Mouse (Mus musculus): ENCODE measurements around the gene Sdha. TPM values are rescaled to one million over a fixed set of nuclear protein-coding genes. Genes with fewer than 3 reads are reported as not detected.
A peak's percentile ranks its signal among the peaks of the same experiment; 100 is the strongest.

The Sdha gene
- total RNA-seq (2015; ENCODE audit: low replicate concordance) (80.4 and 91.8 TPM in 2 replicates), total RNA-seq (2017; ENCODE audit: low replicate concordance) (94.1 and 108 TPM in 2 replicates)

DNA sequence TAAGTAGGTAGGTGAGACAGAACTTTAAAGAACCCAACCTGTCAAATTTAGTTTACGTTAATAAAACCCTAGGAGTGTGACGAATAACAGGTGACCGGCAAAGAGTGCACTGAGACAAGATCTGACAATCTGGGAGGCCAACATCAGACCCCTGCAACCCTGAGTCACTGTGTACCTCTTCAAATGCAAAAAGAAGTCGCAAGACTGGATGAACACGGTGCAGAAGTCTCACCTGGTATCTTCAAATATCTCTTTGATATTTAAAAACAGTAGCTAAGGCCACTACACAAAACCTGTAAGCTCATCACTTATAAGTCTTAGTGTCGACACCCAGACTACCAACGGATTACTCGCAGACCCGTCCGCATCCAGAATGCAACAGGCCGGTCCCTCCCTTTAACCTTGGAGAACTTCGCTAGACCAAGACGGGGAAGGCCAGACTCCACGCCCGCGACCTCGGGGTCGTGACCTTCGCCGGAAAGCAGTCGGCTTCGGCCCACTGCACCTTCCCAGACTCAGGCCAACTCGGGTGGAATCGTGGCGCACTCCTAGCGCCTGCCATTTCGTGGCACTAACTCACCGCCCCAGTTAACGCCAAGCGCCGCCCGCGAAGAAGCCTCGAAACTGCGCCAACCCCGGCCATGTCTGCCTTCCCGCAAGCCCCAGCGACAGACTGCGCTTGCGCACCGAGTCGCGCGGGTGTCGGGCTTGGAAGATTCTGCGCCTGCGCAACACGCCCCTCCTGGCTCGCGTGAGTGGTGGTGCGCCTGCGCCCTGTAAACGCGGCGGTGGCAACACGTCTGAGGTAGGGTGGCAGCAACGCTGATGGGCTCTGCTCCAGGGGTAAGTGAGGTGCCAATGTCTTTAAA lies at the start of gene Sdha, which contains the start of gene Ccdc127:
Gene Sdha, minus strand, starts transcription at position 715 of the 869 bp plus-strand sequence.
Gene Ccdc127, plus strand, starts transcription at position 744 of the 869 bp plus-strand sequence.
- peak; percentile 97 for ATAC-seq (replicated peaks; ENCODE audit: low FRiP score, poor library complexity, severe bottlenecking)

DNA sequence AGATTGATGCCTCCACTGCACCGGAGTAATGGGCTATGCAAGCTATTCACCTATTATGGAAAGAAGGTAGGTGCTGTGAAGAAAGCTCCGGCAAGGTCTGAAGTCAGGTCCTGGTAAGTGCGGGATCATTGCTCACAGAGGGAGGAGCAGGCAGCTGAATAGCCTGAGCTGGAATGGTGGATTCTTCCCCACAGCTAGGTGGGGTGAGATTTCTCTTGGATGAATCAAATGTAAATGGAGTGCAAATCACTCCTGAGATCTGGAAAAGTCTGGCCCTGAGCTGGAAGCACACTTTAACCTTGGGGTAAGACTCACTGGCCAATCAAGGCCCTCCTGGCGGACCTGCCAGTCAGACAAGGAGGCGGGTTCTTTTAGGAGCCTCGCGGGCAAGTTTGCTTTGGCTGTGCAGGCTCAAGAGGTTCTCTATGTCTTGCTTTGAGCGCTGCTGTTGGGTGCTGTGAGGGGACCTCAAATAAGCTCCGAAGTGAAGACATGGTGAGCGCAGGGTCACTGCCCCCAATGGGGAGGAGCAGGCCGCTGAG lies 49.3 kb upstream of the Sdha start, which contains the start of gene Ftl1-ps1:
Gene Ftl1-ps1, plus strand, starts transcription at position 397 of the 542 bp plus-strand sequence.
- no peak for ATAC-seq (replicated peaks; ENCODE audit: low FRiP score, poor library complexity, severe bottlenecking)

DNA sequence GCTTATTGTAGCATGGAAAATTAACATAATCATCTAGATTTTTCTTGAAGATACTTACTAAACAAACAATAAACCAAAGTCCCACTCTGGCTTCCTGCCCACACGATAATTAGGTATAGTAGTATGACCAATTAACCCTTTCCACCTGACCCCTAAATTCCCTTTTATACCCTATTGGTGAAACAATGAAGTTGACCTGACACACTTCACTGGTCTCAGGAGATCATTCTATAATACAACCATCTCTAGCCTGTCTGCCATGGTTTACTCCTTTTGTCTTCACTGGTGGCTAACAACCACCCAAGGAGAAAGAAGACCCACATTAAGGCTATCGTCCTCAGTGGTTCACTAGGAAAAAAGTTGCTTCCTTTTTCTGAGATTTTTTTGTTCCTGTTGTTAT lies 41.1 kb upstream of the Sdha start:
- no peak for ATAC-seq (replicated peaks; ENCODE audit: low FRiP score, poor library complexity, severe bottlenecking)

DNA sequence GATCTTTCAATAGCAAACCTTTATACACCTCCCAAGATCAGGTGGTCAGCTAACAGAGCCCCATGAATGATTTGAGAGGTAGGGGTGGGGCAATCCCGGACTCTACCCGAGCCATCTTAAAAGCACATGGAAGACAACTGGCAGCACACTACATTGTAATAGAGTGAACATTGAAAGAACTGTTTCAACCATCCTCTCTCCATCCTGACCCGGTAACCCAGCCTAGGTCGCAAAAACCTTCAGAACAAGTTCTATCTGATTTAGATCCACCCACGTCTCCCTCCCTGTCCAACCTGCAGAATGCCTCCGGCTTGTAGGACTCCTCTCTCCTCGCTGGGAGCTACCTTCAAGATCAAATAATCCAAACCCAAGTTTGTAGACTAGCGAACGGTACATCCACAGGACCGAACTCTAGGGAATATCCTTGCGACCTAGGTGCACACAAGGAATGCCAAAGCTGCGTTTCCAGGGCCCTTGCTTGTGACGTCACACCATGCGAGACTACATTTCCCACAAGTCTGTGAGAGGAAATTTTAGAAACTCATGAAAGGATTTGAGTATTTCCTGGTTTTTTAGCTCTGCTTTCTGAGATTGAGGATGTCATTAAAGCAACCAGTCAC lies 40.4 kb upstream of the Sdha start, which contains the start of gene Zfp72:
Gene Zfp72, minus strand, starts transcription at position 466 of the 620 bp plus-strand sequence.
- ATAC-seq (replicated peaks; ENCODE audit: low FRiP score, poor library complexity, severe bottlenecking): no peak

DNA sequence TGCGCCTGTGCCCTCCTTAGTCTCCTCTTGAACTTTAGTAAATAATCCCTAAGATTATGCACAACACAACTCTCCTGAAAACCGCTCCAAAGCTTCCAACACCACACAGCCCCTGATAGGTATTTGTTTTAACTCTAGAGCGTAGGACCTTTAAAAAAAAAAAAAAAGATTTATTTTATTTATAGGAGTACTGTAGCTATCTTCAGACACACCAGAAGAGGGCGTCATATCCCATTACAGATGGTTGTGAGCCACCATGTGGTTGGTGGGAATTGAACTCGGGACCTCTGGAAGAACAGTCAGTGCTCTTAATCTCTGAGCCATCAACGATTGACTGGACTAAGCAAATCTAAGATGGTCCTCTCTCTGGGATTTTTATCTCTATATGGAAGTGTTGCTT lies 39.6 kb upstream of the Sdha start:
- no peak for ATAC-seq (replicated peaks; ENCODE audit: low FRiP score, poor library complexity, severe bottlenecking)

DNA sequence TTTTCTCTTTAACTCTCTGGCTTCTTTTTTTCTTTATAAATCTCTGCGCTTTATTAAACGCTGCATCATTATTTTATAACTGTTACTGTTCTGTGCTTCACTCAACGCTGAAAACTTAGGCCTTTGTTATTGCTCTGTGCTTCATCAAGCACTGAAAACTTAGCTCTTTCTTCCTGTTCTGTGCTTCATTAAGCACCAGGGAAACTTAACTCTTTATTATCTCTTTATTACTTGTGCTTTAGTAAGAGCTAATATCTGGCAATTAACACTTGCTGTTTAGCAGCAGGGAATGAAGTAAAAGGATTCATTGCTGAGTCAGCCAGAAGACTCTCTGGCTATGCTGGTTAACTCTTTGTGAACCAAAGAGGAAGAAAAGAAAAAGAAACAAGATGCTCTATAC lies 32.2 kb upstream of the Sdha start:
- no peak for ATAC-seq (replicated peaks; ENCODE audit: low FRiP score, poor library complexity, severe bottlenecking)

DNA sequence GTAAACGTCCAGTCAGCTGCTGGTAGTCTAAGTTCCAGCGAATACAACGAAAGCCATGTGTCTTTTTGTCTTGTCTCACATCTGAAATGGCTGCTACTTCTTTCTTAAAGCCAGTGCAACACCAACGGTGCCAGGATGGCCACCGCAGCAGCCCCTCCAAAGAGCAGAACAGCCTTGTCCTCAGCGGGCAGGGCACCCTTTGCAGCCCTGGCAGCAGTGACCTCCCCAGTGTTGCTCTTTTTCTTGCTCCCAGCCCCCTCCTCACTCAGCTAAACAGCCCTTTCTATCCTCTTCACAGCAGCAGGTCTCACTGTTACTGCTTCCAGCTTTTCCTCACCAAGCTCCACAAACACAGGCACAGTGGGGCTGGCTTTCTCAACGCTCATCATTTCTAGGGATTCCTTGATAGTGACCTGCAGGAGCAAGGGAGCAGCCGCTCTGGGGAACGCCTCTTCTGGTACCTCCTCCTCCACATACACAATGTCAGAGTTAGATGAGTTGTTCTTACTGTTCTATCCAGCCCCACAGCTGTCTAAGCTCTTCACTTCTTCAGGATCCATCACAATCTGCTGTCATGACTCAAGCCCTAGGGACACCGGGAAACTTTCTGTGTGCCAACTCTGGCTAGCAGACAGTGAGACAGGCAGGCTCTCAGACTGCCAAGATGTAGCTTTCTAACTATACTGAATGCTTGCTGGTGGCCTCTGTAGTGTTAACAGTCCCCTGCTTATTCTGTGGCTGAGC lies 31.6 kb upstream of the Sdha start:
- no peak for ATAC-seq (replicated peaks; ENCODE audit: low FRiP score, poor library complexity, severe bottlenecking)

DNA sequence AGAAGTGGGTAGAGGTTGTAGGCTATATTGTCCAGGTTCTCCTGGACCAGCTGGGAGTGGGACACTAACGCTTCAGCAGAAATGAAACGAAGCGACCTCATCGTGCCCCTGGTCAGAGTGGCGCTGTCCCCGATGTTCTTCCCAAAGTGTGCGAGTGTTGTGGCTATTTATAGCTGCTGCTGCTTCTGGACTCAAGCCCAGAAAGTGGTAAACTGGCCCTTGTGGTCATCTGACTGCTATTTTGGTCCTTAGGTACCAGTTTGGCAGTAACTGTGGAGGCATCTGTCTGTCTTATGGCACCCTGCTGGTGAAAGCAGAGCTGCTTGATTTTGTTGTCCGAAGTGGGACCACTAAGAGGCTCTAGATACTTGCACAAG lies 13.8 kb upstream of the Sdha start, which contains the start of gene Lrrc14b:
Gene Lrrc14b, minus strand, starts transcription at position 147 of the 377 bp plus-strand sequence.
- no peak for ATAC-seq (replicated peaks; ENCODE audit: low FRiP score, poor library complexity, severe bottlenecking)

DNA sequence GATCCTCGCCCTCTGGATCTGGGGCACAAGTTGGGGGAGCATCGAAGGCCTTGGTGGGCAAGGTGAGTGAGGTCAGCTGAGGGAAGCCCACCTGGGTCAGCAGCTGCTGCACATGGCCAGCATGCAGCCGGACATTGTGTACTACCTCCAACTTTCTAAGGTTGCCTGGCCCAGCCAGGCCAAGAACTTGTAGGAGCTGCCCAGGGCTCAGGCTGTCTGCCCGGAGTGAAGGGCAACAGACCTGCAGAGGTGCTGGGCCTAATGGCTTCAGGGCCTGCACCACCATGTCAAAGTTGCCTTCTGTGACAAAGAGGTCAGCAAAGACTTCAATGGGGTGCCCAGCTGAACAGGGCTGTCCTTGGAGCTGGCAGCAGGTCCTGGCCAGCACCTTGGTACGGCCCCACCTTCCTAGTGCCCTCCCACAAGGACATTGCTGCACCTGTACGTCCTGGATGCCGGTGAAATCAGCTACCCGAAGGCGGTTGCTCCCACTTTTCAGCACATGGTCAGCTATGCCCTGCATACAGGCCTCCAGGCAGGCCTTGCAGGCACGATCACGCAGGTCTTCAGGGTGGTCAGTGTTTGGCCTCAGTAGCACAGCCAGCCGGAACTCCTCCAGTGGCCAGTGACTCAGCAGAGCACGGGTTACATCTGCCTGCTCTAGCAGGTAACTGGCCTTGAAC lies 13.2 kb upstream of the Sdha start:
- no peak for ATAC-seq (replicated peaks; ENCODE audit: low FRiP score, poor library complexity, severe bottlenecking)

DNA sequence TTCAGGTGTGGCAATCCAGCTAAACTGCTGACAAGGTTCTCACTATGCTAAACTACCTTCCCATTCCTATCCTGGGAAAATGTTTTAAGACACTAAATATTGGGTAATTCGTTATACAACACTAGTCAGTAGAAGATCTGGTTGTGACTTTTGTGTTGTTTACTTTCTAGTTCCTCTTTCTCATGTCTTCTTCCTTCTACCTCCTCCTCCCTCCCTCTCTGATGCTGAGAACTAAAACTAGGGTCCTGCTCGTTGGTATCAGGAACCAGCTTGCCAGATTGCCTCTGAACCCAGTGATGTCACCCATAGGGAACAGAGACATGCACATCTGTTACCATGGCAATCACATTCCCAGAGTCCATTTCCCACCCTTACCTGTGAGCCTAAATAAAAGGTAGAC lies 12.1 kb upstream of the Sdha start:
- ATAC-seq (replicated peaks; ENCODE audit: low FRiP score, poor library complexity, severe bottlenecking): no peak

DNA sequence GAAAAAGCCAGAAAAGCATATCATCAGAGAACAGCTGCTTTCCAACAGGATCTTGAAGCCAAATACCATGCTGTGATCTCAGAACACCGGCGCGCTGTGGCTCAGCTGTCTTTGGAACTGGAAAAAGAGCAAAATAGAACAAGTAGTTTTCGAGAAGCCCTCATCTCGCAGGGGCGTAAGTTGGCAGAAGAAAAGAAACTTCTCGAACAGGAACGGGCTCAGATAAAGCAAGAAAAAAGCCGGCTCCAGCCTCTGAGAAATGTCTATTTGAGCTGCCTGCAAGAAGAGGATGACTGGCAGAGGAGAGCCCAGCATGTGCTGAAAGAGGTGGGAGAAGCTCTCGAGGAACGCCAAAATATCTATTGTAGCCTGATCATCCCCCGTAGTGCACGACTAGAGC lies 6.4 kb upstream of the Sdha start:
- no peak for ATAC-seq (replicated peaks; ENCODE audit: low FRiP score, poor library complexity, severe bottlenecking)

DNA sequence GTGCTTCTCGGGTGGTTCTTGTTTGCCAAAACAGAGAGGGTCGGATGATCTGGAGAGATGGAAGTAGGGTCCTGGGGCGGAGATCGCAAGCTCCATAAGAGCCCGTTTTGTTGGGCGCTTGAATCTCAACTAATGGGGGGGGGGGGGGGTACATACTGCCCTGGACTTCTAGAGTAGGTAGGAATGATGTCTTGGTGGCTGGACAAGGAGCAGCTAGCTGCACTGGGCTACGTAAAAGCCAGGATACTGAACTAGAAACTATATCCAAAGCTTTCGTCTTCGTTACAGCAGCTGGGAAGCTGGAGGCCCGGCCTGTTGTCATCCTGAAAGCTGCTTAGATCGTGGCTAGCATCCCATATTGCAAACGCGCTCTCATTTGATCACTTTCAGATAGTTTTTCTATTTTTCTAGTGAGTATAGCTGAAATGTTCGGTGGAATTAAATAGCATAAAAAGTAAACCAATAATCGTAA lies 391 bp upstream of the Sdha start:
- peak; percentile 33; the same call in 1 of the 2 replicates for ATAC-seq (replicated peaks; ENCODE audit: low FRiP score, poor library complexity, severe bottlenecking)

DNA sequence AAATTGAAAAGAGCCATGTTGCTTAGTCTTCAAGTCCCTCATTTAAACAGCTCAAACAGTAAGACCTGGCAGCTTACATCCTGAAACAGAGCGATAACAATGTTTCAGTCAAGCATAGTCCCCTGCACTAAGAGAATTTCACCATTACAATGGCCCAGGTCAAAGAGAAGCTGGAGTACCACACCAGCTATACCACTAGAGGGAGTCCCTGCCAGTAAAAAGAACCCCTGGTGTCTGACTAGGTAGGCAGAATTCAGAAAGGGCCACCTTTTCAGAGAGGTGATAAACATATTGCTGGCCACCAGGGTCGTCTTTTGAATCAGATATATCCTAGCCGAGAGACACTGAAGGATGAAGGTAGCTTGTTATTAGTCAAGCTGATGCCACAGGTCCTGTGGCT lies 9.0 kb downstream of the Sdha start:
- ATAC-seq (replicated peaks; ENCODE audit: low FRiP score, poor library complexity, severe bottlenecking): peak; percentile 76

DNA sequence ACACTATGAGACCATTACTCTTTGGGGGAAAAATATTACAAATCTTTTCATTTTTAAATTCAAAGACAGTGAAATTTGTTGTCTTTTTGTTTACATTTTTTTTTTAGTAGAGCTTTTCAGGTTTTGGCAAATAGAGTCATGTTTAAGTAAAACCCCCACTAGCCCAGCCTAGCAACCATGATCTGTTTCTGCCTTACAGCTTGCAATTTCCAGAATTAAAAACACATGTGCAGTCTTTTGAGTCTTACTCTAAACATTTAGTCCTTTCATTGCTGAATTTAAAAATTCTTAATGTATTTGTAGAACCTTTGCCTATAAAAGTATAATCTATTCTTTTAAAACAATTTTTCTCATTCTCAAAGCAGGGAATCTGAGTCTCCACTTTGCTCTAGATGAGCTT lies 20.8 kb downstream of the Sdha start:
- no peak for ATAC-seq (replicated peaks; ENCODE audit: low FRiP score, poor library complexity, severe bottlenecking)

DNA sequence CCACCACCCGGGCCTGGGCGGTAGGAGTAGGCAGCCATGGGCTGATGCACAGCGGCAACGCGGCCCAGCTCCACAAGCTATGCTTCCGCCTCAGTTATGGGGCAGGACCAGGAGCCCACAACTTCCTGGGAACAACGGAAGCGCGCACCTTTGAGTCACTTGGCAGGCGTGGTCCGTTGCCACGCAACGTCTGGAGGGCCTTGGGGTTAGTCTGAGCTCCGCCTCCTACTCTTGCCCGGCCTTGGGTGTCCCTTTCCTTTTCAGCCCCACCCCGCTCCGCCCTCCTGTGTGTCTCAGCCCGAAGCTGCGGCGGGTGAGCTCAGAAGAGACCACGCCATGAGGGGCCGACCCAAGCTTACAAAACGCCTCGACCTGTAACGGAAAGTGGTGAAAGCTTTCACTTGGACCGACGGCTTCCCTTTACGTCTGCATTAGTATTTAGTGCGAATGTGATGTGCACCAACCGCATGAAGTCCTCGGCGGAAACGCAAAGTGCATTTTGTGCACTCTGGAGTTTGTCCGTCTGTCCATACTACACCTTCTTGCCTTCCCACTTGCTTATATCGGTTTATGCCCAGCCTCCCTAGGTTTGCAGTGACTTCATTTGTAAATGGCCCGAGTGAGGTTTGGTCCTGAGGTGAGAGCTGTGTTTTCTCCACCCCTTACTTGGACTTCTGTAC lies 32.8 kb downstream of the Sdha start, which contains the start of gene Pdcd6:
Gene Pdcd6, minus strand, starts transcription at position 411 of the 680 bp plus-strand sequence.
- ATAC-seq (replicated peaks; ENCODE audit: low FRiP score, poor library complexity, severe bottlenecking): peak; percentile 98

DNA sequence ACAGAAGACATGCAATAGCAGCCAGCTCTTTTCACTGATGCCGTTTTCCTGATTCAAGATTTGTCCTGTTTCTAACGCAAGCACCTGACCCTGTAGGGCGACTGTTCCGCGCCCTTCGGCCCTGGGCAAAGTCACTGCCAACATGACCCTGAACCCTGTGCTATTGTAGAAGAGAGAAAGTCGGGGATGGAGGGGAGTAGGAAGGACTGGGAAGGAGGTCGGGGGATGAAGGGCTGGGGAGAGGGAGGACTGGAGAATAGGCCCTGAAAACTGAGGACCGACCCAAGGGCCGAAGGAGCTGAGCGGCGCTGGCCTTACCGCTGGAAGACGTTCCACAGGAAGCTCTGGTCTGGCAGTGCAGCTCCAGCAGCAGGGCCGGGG lies 33.3 kb downstream of the Sdha start:
- ATAC-seq (replicated peaks; ENCODE audit: low FRiP score, poor library complexity, severe bottlenecking): peak; percentile 40

DNA sequence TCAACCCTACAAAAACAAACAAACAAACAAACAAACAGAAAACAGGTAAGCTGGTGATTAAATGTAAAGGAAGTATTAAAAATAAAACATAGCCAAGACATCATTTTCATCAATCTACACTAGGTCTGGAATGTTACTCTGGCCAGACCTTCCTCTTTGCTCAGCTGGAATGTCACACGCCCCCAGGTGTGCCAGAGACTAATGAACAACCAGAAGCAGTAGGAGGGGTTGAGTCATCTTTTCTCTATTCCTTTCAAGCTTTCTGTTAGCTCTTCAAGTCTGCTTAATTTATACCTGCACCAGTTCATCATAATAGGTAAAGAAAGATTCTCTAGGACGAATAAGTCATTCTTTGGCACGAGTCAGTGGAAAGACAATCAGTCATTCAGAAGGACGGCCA lies 33.7 kb downstream of the Sdha start:
- ATAC-seq (replicated peaks; ENCODE audit: low FRiP score, poor library complexity, severe bottlenecking): no peak

DNA sequence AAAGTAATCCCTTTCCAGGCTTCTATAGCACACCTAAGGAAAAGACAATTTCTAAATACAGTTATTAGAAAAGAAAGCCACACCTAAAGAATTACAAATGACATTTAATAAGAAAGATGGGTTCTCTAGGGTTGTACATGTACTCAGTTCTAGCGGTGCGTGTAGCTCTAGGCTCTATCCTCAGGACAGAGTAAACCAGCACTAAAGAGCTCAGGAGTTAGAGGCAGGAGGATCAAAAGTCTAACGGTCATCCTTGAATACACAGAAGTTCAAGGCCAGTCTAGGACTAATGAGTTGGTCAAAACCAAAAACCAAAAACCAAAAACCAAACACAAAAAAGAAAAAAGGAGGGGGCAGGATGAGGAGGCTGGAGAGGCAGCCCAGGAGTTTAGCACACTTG lies 35.5 kb downstream of the Sdha start:
- no peak for ATAC-seq (replicated peaks; ENCODE audit: low FRiP score, poor library complexity, severe bottlenecking)

DNA sequence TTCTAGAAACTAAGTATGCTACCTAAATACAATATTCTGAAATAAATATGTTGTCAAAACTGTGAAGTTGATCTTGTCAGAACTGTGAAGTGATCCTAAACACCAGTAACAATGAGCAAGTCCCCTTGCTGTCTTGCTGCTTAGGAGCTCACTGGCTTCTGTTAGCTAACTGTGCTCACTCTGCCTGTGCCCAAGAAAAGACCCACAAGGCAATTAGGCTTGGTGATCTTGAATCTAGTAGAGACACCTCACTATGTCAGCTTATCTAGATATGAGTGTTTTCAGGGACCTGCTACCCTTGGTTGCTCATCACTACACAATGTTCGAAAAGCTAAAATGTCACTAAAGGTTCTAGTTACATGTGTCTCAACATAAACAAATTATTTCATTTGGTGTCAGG lies 44.3 kb downstream of the Sdha start:
- no peak for ATAC-seq (replicated peaks; ENCODE audit: low FRiP score, poor library complexity, severe bottlenecking)

Data from erythroid progenitor cell, adult 5-6 weeks (primary cell).